Mouse (Mus musculus): ENCODE results near the gene Lilr4b.
"Not testable (repeated sequence)": the region's sequence is repeated elsewhere in the genome, so short reads cannot be mapped to it uniquely, and the experiment has no call there.

Lilr4b gene

DNA sequence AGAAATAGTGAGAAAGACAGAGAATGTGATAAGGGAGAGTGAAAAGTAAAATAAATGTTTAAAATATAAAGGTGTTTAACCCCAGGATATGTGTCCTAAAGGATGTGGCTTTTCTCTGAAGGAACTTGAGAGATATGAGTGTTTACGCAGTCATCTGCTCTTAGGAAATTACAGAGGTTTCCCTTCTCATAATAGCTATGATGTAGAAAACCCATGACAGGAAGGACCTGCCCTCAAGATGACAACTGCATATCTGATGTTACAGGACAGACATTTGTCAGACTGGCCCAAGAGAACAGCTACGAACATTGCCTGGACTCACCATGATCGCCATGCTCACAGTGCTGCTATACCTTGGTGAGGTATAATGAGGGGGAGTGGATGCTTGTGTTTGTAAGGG, at the start of gene Lilr4b, which contains the start of gene Gm49339:
Gene Lilr4b (plus strand): TSS at position 236 of the 400 bp plus-strand sequence.
Gene Gm49339 (plus strand): TSS at position 216 of the 400 bp plus-strand sequence.
- DNase-seq, result not testable (repeated sequence)

DNA sequence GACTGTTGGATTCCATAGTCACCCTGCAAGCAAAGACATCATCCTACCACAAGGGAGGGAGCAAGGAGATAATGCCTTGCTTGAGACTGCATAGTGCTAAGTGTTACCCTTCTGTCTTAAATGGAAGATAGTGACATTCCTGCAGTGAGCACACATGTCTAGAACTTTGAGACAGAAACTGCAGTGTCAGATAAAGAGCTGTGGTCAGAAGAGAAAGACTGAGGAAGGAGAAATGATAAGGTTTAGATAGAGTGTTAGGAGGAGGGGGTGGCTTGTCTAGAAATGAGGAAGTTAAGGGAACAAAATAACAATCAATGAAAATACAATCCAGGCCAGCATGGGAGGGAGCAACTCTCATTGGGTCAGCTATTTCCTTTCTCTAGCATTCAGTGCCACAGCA, 47.5 kb upstream of the Lilr4b start:
- no peak for DNase-seq

DNA sequence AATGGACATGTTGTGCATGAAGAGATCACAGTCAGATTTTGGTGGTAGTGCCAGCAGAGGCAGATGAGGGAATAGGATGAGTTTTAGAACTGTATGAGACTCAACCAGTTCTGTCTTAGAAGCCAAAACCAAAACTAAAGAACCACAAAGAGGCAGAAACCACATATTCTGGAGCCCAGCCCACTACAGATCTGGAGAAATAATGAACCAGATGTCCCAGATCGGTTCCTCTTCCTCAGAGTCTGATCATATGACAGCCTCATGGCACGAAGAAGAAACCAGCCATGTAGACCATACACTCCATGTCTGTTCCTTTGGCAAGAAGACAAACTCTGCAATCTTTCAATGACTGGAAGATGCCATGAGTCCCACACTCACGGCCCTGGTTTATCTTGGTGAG, 44.7 kb upstream of the Lilr4b start:
- no peak for DNase-seq

DNA sequence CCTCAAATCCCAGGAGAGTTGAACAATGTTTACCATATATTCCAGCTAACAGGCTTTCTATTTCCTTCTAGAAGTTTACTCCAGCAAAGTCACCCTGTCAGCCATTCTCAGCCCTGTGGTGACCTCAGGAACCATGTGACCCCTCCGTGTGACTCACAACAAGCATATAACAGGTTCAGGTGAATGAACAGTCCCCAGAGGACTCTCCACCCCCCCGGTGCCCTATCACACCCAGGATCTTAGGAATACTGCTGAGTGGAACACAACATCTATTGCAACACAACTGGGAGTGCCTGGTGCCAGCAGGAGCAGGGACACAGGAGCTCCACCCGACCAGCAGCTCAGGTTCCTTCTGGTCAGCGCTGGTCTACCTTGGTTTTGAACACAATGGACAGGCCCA, 28.8 kb upstream of the Lilr4b start:
- DNase-seq, result no peak

DNA sequence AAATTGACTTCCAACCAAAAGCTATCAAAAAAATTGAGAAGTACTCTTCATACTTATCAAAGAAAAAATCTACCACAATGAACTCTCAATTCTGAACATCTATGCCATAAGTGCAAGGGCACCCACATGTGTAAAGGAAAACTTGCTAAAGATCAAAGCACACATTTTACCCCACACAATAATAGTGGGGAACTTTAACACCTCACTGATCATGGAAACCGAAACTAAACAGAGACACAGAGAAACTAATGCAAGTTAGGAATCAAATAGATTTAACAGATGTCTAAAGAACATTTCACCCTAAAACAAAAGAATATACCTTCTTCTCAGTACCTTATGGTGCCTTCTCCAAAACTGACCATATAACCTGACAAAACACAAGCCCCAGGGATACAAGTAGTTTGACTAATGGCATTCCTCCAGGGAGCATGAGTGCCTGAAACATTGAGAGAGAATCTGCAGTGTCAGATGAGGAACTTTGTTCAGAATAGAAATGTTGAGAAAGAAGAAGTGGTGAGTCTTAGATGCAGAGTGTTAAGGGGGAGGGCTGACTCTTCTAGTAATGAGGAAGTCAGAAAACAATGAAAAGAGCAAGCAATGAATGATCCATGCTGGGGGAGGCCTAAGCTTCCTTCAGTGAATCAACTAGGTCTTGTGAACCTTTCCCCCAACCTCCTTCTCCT, 26.7 kb upstream of the Lilr4b start:
- DNase-seq, result no peak

DNA sequence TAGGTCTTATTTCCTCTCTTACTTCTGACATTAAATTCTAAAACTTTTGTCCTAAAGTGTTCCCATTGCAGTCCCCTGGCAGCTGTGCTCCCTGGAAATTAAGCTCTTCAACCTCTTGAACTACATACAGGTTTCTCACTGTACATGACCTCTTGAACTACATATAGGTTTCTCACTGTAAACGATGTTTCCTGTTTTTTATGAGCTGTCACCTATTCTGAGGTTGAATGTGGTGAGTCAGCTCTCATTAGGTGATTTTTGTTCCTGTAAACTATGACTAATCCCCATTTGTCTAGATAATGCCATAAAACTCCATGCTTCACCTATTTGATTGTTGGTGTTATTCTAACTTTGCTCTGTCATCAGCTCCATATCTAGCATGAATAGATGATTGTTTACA, 26.1 kb upstream of the Lilr4b start:
- no peak for DNase-seq

DNA sequence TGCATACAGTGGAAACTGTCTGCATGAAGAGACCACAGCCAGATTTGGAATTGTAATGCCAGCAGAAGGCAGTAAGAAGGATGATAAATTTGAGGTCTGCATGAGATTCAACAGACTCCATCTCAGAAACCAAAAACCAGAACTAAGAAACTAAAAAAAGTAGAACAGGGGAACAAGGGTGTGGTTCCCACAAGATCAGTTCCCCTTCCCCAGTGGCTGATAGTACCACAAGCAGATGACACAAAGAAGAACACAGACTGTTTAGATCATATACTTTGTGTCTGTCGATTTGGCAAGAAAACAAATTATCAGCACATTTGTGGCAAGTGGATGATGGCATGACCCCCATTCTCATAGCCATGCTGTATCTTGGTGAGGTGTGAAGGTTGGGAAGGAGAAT, 24.7 kb upstream of the Lilr4b start:
- no peak for DNase-seq

DNA sequence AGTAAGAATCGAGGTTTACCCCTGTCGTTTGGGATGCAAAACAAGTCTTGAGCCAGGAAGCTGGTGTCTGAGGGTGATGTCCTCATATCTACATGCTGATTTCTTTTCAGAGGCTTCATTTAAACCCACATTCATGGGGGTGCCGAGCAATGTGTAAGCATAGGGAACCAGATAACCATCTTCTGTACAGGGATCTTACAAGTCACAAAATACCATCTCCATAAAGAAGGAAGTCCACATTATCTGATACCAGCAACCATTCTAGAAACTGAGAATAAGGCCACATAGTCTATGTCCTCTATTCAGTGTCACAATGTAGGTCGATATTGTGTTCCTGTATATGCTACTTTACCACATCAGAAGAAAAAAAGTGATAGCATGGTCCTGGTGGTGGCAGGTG, 24.1 kb upstream of the Lilr4b start:
- DNase-seq, result no peak

DNA sequence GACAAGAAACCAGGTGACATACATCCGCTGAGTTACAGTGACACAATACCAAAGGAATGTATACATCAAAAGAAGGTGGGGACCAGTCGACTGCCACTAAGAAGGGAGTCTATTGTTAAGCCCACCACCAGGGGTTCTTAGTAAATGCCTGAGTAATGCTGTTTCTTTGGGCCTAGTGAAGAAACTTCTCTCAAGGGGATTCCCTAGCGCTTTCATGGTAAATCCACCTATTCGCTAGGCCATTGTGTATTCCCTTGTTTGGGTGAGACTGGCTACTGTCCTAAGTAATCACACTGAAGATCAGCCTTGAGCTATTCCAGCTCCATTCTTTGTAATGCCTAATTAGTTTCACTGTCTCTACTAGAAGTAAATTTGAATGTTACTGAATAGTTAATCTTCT, 16.6 kb upstream of the Lilr4b start:
- DNase-seq, result not testable (repeated sequence)

DNA sequence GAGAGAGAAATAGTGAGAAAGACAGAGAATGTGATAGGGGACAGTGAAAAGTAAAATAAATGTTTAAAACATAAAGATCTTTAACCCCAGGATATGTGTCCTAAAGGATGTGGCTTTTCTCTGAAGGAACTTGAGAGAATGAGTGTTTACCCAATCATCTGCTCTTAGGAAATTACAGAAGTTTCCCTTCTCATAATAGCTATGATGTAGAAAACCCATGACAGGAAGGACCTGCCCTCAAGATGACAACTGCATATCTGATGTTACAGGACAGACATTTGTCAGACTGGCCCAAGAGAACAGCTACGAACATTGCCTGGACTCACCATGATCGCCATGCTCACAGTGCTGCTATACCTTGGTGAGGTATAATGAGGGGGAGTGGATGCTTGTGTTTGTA, 10.3 kb downstream of the Lilr4b start, which contains the start of gene Lilrb4a:
Gene Lilrb4a (plus strand): TSS at position 266 of the 400 bp plus-strand sequence.
- not testable (repeated sequence) for DNase-seq

DNA sequence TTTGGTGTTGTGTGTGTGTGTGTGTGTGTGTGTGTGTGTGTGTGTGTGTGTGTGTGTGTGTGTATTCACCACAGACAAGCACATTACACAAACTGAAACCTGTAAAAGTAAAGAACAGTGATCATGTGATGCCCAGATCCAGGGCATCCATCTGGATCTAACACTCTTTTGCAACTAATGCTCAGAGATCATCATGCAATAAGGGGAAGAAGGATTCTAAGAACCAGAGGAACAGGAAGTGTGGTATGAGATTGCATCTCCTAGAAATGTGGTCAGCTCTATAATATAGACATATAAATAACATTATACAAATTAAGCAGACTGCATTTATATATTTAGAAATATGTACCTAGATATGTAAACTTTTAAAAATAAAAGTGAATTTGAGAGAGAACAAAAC, 39.6 kb downstream of the Lilr4b start:
- DNase-seq, result no peak

DNA sequence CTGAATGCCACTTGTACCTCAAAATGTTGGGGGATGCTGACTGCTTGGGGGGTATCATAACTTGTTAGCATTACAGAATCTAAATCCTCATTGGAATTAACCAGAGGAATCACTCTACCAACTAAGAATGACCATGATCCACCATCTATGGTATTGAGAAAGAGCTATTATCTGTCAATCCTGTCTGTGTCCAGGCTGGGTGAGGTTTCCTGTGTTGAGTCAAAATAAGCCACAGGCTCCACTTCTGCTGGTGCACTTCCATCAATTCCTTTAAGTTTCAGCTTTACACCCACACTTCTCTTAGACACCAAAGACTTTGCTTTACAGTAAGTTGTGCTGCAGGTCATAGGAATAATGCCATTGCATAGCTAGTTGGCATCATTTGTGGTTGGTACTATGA, 41.0 kb downstream of the Lilr4b start:
- DNase-seq, result no peak

DNA sequence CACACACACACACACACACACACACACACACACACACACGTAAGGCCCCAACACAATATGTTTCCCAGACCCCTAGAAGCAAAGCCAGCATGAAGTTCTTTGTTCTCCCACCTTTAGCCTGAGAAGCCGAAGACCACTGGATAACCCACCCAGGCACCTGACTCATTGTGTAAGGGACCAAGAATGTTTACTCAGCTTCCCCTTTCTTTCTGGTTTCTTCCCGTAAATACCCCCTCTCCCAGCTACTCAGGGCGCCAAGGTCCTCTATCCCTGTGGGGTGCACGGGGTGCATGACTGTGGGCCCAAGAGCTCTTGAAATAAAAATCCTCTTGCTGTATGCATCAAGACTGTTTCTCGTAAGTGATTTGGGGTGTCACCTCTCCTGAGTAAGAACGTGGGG, 45.7 kb downstream of the Lilr4b start:
- DNase-seq, result no peak

DNA sequence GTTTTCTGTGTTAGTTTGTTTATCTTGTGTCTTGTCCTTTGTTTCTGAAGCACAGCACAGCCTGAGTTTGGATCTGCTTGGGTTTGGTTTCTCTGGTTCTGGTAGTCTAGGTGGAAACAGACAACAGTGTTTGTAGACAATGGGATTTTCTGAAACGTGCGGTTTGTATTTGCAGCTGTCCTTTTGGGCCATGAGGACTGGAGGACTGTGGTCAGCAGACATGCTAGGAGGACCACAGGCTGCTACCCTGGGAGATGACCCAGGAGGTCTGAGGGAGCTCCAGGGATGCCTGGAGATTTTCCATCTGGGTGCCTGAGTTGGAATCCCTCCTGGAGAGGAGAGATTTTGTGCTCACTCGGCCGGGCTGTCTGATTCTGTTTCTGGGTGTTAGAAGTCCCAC, 46.2 kb downstream of the Lilr4b start:
- no peak for DNase-seq

DNA sequence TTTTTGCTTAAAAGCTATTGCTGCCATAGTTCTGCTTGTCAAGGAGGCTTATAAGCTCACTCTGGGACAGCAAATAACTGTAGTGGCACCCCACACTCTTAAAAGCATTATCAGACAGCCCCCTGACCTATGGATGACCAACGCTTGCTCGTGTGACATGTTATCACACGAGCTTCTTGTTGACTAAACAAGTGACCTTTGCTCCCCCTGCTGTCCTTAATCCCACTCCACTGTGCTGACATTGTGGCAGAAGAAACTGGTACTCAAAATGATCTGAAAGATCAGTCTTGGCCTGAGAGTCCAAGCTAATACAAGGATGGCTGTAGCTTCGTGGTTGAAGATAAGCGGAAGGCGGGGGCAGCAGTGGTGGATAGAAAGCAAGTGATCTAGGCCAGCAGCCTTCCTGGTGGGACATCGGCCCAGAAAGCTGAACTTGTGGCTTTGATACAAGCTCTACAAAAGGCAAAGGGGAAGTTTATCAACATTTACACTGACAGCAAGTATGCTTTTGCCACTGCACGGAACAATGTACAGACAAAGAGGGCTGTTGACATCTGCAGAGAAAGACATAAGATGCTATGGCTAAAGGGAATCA, 48.5 kb downstream of the Lilr4b start:
- no peak for DNase-seq

DNA sequence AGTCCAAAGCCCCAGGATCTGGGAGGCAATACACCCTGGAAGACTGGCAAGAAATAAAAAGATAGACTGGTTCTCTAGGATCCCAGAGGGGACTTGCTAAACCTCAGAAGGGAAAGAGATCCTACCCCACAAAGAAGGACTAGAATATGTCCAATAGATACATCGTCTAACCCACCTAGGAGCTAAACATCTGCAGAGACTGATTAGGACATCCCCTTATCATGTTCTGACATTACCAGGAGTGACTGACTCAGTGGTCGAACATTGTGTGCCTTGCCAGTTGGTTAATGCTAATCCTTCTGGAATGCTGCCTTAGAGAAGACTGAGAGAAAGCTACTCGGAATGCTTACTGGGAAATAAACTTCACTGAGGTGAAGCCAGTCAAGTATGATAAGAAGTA, 49.1 kb downstream of the Lilr4b start:
- no peak for DNase-seq

DNA sequence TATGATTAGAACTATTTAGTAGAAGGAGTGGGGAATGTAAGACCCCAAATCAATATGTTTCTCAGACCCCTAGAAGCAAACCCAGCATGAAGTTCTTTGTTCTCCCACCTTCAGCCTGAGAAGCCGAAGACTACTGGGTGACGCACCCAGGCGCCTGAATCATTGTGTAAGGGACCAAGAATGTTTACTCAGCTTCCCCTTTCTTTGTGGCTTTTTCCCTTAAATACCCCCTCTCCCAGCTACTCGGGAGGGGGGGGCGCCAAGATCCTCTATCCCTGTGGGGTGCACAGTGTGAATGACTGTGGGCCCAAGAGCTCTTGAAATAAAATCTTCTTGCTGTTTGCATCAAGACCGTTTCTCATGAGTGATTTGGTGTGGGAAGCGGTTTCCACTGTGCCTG, 50.4 kb downstream of the Lilr4b start:
- no peak for DNase-seq

Measured in kidney, adult 8-10 months (tissue).